Mouse (Mus musculus): ENCODE data around the gene Nmbr. TPM values are rescaled to one million over a fixed set of nuclear protein-coding genes. Genes with fewer than 3 reads are reported as not detected.

The Nmbr gene
- total RNA-seq, 2 experiments from 2014 or later, result not detected

Other genes starting within 250 kb of the Nmbr start
- gene Adgrg6, start 159.9 kb upstream of the Nmbr start, total RNA-seq (2015), result 0.32 and 0.59 TPM in 2 replicates
- gene Adgrg6, start 159.9 kb upstream of the Nmbr start, total RNA-seq (2017), result 0.30 and 0.75 TPM in 2 replicates
- 70.8 and 73.7 TPM in 2 replicates for gene Vta1, start within 50 bp of the Nmbr start, total RNA-seq (2015)
- gene Vta1, start within 50 bp of the Nmbr start, total RNA-seq (2017), result 59.9 and 62.6 TPM in 2 replicates
- gene Gje1, start 12.6 kb downstream of the Nmbr start, total RNA-seq (2015), result not detected in 2 replicates
- gene Gje1, start 12.6 kb downstream of the Nmbr start, total RNA-seq (2017), result not detected in 2 replicates